Mouse (Mus musculus) myocyte (in vitro differentiated cells): Measurements from ENCODE around the gene Qsox2. TPM values are rescaled to one million over a fixed set of nuclear protein-coding genes. Genes with fewer than 3 reads are reported as not detected.
A peak's percentile ranks its signal among the peaks of the same experiment; 100 is the strongest.

Experiments used
- H3K27me3 ChIP-seq: one replicate; pipeline ENCODE4 v1.6.1; 2011; ENCODE audit not compliant: control insufficient read depth, insufficient read depth, insufficient read length
- H3K36me3 ChIP-seq: one replicate; pipeline ENCODE4 v1.6.1; 2011; ENCODE audit not compliant: control insufficient read depth, insufficient read depth
- H3K4me2 ChIP-seq: one replicate; pipeline ENCODE4 v1.6.1; 2011; ENCODE audit warnings: low read depth, control low read depth
- H3K4me3 ChIP-seq: one replicate; pipeline ENCODE4 v1.5.1; 2011; ENCODE audit warnings: mild to moderate bottlenecking, control low read depth, moderate library complexity
- H3K79me2 ChIP-seq: one replicate; pipeline ENCODE4 v1.6.1; 2011; ENCODE audit not compliant: control insufficient read depth, insufficient read depth
- H3ac ChIP-seq: one replicate; pipeline ENCODE4 v1.6.1; 2011; ENCODE audit not compliant: control insufficient read depth, insufficient read length
- CEBPB ChIP-seq: IDR thresholded peaks from 2 replicates; pipeline ENCODE4 v1.6.1; 2011; ENCODE audit warnings: mild to moderate bottlenecking, moderate library complexity; ENCODE audit not compliant: poor library complexity, insufficient read depth, severe bottlenecking
- E2F4 ChIP-seq: IDR thresholded peaks from one replicate; pipeline ENCODE4 v1.6.1; 2011; ENCODE audit warnings: mild to moderate bottlenecking, control low read depth, moderate library complexity; ENCODE audit not compliant: insufficient read depth
- MAX ChIP-seq: IDR thresholded peaks from one replicate; pipeline ENCODE4 v1.6.1; 2011; ENCODE audit warnings: low read depth, mild to moderate bottlenecking, control low read depth
- MYOD1 ChIP-seq, 3 experiments: IDR thresholded peaks; one replicate each; pipeline ENCODE4 v1.6.1; 2011; ENCODE audit warnings: control low read depth in 2 of 3, low read depth in 2 of 3, mild to moderate bottlenecking in 2 of 3, moderate library complexity in 1 of 3; ENCODE audit not compliant: insufficient read length in 2 of 3, control insufficient read depth in 1 of 3
- MYOG ChIP-seq, 3 experiments: IDR thresholded peaks; one replicate each; pipeline ENCODE4 v1.6.1; 2011; ENCODE audit warnings: control low read depth in 2 of 3, low read depth in 2 of 3, mild to moderate bottlenecking in 2 of 3; ENCODE audit not compliant: insufficient read length in 2 of 3, control insufficient read depth in 1 of 3, insufficient read depth in 1 of 3
- POLR2A ChIP-seq: IDR thresholded peaks from one replicate; pipeline ENCODE4 v1.6.1; 2011; ENCODE audit warnings: low read depth, mild to moderate bottlenecking, control low read depth, moderate library complexity; ENCODE audit not compliant: insufficient read length
- POLR2AphosphoS2 ChIP-seq: IDR thresholded peaks from one replicate; pipeline ENCODE4 v1.6.1; 2011; ENCODE audit warnings: low read depth, control low read depth; ENCODE audit not compliant: insufficient read length
- REST ChIP-seq: IDR thresholded peaks from one replicate; pipeline ENCODE4 v1.6.1; 2011; ENCODE audit warnings: mild to moderate bottlenecking, control low read depth, moderate library complexity; ENCODE audit not compliant: insufficient read depth, insufficient read length
- SRF ChIP-seq: IDR thresholded peaks from one replicate; pipeline ENCODE4 v1.6.1; 2011; ENCODE audit warnings: low read depth; ENCODE audit not compliant: control insufficient read depth, insufficient read length
- TCF12 ChIP-seq: IDR thresholded peaks from one replicate; pipeline ENCODE4 v1.6.1; 2011; ENCODE audit warnings: mild to moderate bottlenecking, control low read depth; ENCODE audit not compliant: poor library complexity, insufficient read depth, severe bottlenecking
- TCF3 ChIP-seq: IDR thresholded peaks from one replicate; pipeline ENCODE4 v1.6.1; 2011; ENCODE audit warnings: low read depth, control low read depth; ENCODE audit not compliant: insufficient read length
- USF1 ChIP-seq: IDR thresholded peaks from one replicate; pipeline ENCODE4 v1.6.1; 2011; ENCODE audit warnings: low read depth, mild to moderate bottlenecking, control low read depth, moderate library complexity
- polyA plus RNA-seq: library from polyadenylated mRNA; unstranded; fragments of >200 nt; fragmentation: generic; extraction: Trizol; gene quantifications from one replicate; pipeline ENCODE4 v1.2.1, GENCODE M21; 2012; ENCODE audit warnings: missing spikeins

Qsox2 gene
- polyA plus RNA-seq, 1 experiment: 13.7 TPM

- Histone ChIP-seq H3K79me2 (no peaks in the 10 kb centered on the region), H3K27me3 (peaks cover 79% of the 10 kb centered on the region), H3ac (no peak overlapping the region), H3K4me2 (no peak overlapping the region), H3K4me3 (no peak overlapping the region), H3K36me3 (no peaks in the 10 kb centered on the region)
- TF ChIP-seq E2F4 (no peak), TCF3 (no peak), TCF12 (no peak), POLR2A (no peak), POLR2AphosphoS2 (no peak), MAX (no peak), CEBPB (no peak), REST (no peak), MYOG (IDR thresholded peaks at IDR 0.05; ENCODE audit: control insufficient read depth in 1 of 3, insufficient read depth in 1 of 3, insufficient read length in 2 of 3, low read depth in 2 of 3) (no peak), MYOD1 (IDR thresholded peaks at IDR 0.05; ENCODE audit: control insufficient read depth in 1 of 3, insufficient read length in 2 of 3, low read depth in 2 of 3) (no peak), SRF (no peak), USF1 (no peak)
These were observed 60.6 kb downstream of the Qsox2 start for GRCm38 (mm10) chr2:26176731-26177130.

DNA sequence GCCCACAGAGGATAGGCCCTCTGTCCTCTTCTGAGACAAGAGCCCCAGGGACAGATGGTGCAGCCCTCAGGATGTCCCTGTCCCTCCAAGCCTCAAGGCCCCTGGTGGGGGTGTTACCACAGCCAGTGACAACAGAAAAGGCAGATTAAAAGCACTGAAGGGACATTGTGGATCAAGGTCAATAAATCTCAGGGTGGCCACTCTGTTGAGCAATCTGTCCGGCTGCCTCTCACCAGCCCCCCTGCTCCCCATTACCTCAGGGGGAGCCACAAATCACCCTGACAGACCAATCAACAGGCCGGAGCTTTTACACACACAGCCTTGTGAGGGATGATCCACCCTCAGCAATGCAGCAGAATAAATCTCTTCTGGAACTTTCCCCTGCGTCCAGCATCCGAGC is 62.1 kb downstream of the Qsox2 start:
- Histone ChIP-seq H3K79me2 (no peaks in the 10 kb centered on the region), H3K4me3 (no peak overlapping the region), H3K4me2 (no peak overlapping the region), H3K27me3 (peaks cover 87% of the 10 kb centered on the region), H3ac (no peak overlapping the region), H3K36me3 (no peaks in the 10 kb centered on the region)
- TF ChIP-seq SRF (no peak), MAX (no peak), POLR2A (no peak), TCF12 (no peak), REST (no peak), MYOD1 (IDR thresholded peaks at IDR 0.05; ENCODE audit: control insufficient read depth in 1 of 3, insufficient read length in 2 of 3, low read depth in 2 of 3) (no peak), TCF3 (no peak), MYOG (IDR thresholded peaks at IDR 0.05; ENCODE audit: control insufficient read depth in 1 of 3, insufficient read depth in 1 of 3, insufficient read length in 2 of 3, low read depth in 2 of 3) (no peak), E2F4 (no peak), USF1 (no peak), CEBPB (no peak)

- Histone ChIP-seq H3K36me3 (no peaks in the 10 kb centered on the region), H3K79me2 (no peaks in the 10 kb centered on the region), H3K4me3 (no peak overlapping the region), H3ac (no peak overlapping the region), H3K4me2 (no peak overlapping the region), H3K27me3 (peaks cover 90% of the 10 kb centered on the region)
- no peak for TF ChIP-seq REST
These were observed 65.2 kb downstream of the Qsox2 start for GRCm38 (mm10) chr2:26172166-26172565.

- Histone ChIP-seq H3K79me2 (no peaks in the 10 kb centered on the region), H3K27me3 (peaks cover 84% of the 10 kb centered on the region), H3K4me2 (no peak overlapping the region), H3ac (no peak overlapping the region), H3K4me3 (no peak overlapping the region), H3K36me3 (no peaks in the 10 kb centered on the region)
- TF ChIP-seq MAX: no peak
- no peak for TF ChIP-seq POLR2A
- TF ChIP-seq POLR2AphosphoS2: no peak
- TF ChIP-seq SRF: no peak
- TF ChIP-seq TCF3: no peak
- TF ChIP-seq TCF12: no peak
- no peak for TF ChIP-seq E2F4
- TF ChIP-seq MYOG (IDR thresholded peaks at IDR 0.05; ENCODE audit: control insufficient read depth in 1 of 3, insufficient read depth in 1 of 3, insufficient read length in 2 of 3, low read depth in 2 of 3): no peak
- TF ChIP-seq USF1: no peak
These were observed 66.9 kb downstream of the Qsox2 start for GRCm38 (mm10) chr2:26170376-26170775.

DNA sequence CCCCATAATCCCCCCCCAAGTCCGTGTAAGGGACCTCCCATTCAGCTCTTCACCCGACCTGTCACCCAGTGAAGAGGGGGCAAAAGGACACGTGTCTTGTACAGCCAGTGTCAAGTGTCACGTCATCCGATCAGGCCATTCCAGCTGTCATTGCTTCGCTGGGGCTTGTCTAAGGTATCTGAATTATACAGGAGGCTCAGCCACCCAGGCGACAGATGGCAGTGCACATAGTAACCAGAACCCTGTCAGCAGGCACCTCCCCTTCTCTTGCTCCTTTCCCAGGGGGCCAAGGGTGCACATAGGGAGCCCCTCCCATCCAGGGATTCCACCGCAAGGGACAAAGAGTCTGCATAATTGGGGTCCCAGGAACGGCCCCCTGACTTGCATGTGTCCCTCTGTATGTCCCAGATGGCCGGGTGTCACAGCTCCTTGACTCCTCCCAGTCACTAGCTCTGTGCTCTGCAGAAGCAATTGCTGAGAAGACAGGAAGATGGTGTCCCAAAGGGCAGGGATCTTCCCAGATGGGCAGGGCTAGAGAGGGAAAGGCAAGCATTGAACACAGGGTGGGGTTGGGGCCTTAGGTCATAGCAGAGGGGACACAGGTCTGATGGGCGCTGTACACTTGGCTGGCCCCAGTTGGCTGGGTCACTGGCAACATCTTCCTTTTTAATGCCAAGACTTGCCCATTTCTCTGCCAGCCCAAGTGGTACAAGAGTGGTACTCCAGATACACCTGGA is 68.3 kb downstream of the Qsox2 start:
- Histone ChIP-seq H3K4me2 (no peak overlapping the region), H3K36me3 (no peaks in the 10 kb centered on the region), H3K79me2 (no peaks in the 10 kb centered on the region), H3K4me3 (no peak overlapping the region), H3ac (no peak overlapping the region), H3K27me3 (peaks cover 77% of the 10 kb centered on the region)
- TF ChIP-seq MYOG (IDR thresholded peaks at IDR 0.05; ENCODE audit: control insufficient read depth in 1 of 3, insufficient read depth in 1 of 3, insufficient read length in 2 of 3, low read depth in 2 of 3) (peak in 1 of 3 experiments; percentile 17), MAX (no peak), MYOD1 (IDR thresholded peaks at IDR 0.05; ENCODE audit: control insufficient read depth in 1 of 3, insufficient read length in 2 of 3, low read depth in 2 of 3) (peak in 1 of 3 experiments; percentile 13)
